Mouse (Mus musculus): Measurements from ENCODE around the gene Tex28.

GRCm38 (mm10) chrX:74167738-74168137, at the start of gene Tex28:
- TF ChIP-seq POLR2A (IDR thresholded peaks at IDR 0.05; ENCODE audit: borderline replicate concordance, extremely low read depth, low read depth, low read length), result no peak
- no peak for TF ChIP-seq CTCF (IDR thresholded peaks at IDR 0.05; ENCODE audit: insufficient read depth, low read length)

Data from lung, adult 2 months (tissue).